Mouse (Mus musculus) naive thymus-derived CD4-positive, alpha-beta T cell, adult 2 months (primary cell): ENCODE results near the gene Armc10.
A peak's percentile ranks its signal among the peaks of the same experiment; 100 is the strongest.
"Not testable (repeated sequence)": the region's sequence is repeated elsewhere in the genome, so short reads cannot be mapped to it uniquely, and the experiment has no call there.

Source experiments
- DNase-seq: peaks from one replicate; pipeline ENCODE4 v3.0.0-alpha.2; 2011; ENCODE audit warnings: low read depth

Gene Armc10

DNA sequence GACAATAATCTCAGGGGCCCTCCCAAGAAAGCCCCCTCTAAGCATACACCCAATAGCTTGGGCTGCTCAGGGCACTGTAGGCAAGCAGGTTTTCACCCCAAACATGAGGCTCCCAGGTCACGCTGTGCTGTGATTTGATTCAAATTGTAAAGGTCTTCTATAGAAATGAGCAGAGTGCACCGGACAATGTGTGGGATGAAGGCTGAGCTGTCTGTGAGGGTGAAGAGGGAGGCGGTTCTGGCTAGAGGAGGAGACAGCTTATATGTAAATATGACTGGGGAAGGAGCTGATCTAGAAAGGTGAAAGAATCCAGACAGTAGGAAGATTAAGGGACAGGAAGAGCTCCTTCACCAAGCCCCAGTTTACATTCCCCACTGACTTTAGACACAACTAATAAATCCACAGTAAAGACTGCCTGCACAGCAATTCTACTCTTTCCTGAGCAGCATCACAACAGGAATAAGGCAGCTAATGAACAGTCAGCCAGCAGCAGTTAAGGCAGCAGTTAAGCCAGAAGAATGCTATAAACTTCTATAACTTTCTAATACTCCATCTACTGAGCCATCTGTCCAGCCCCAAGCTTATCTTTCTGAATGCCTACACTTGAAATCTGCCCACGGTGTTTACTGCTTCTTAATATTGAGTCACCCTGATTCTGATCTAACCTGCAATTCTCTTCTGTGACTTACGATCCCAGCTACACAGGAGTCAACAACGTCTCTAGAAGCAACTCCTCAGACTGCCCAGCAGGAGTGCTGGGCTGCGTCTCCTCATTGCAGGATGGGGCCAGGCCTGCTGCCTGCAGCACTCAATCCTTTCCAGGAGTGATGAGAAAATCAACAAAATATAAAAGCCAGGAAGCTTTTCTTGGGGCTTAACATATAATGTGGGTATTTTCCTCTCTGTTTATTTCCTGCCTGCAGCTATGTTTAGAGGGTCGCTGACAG lies 21.9 kb downstream of the Armc10 start:
- no peak for DNase-seq

DNA sequence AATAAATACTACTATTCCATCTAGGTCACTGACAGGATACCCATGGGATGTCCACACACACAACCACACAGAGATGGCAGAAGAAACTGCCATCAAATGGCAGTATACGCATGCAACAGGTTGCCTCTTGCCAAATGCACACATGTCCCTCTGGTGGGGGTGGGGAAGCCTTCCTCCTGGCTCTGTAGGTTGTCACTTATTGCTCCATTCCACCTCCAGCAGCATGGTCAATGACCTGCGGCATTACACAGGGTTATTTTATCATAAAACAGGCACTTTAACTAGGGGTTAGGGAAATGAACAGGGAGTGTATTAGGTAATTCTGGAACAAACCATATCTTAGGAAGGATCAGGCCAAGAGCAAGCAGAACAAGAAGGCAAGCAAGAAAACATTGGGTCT lies 23.7 kb downstream of the Armc10 start:
- DNase-seq, result no peak

DNA sequence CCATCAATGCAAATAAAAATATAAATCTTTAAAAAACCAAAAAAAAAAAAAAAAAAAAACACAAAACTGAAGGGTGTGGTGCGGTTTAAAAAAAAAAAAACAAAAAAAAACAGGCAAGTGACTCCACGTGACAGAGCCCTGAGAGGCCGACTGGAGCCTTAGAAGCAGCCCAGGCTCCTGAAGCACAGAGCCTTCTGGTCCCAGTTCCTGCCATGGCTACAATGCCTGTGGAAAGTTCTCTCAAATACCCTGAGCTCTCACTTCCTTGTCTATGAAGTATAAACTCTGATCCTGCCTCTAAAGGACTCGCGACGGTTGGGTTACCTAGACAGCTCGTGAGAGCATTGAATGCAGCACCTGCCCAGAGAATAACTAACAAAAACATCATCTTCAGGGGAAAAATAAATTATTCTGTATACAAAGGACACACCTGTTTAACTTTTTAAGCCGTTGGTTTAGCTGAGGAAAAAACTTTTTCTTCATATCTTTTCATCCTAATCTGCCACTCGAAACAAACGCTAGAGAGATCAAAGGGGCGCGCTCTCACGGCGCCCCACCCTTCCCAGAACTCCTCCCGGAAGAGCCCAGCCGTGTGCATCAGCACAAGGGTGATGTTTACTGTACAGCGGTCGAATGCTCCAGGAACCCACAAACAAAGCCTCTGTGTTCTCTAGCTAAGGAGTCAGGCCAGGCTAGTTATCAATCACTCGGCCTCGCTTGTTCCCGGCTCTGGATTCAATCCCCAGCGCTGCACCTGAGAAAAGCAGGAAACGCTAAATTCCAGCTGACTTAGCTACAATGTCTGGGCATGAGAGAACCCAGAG lies 27.4 kb downstream of the Armc10 start:
- DNase-seq, result peak; percentile 68

DNA sequence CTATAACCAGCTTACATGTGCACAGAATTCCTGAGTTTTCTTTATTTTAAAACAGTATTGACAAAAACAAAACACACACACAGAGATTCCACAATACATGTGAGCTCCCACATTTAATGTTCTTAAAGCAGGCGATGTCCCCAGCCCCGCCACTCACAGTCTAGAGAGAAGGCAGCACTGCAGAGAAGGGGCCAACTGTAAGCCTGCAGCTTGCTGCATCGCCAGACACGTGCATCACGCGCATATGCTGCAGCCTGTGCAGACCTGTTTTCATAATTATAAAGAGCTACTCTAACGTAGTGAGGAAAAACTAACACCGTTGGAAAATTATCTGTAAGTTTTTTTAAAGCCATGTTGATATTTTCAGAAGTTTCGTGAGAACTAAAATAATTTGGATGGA lies 28.1 kb downstream of the Armc10 start:
- no peak for DNase-seq

DNA sequence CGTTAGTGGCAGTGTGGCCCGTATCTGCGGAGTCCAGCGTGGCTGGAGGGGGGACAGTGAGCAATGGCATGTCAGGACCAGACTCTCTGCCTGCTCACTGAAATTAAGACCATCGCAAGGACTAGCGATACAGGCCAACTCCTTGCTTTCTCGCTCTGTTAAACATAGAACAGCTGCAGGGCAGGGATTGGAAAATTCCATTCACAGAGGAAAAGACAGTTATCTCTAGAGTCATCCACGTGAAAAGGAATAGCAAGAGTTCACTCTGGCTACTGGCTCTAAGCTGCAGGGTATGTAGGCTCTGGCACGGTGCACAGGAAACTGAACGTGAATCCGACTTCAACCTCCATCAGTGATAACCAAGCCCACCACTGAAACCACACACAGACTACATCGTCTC lies 29.4 kb downstream of the Armc10 start:
- DNase-seq, result no peak

DNA sequence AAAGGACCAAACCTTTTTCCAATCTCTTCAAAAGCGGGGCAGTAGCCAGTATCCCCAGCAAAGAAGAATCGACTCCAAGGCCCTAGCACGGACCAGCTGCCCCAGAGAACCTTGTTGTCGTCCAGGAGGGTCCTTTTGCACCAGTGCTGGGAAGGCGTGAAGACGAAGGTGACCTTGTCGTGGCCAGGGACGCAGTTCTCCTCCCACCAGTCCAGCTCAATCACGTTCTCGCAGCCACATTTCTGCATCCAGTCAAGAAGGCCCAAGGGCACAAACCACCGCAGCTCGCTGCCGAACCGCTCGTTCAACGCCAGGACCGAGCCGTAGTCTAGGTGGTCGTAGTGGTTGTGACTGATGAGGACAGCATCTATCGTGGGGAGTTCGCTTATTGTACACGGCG lies 29.9 kb downstream of the Armc10 start:
- DNase-seq, result no peak

DNA sequence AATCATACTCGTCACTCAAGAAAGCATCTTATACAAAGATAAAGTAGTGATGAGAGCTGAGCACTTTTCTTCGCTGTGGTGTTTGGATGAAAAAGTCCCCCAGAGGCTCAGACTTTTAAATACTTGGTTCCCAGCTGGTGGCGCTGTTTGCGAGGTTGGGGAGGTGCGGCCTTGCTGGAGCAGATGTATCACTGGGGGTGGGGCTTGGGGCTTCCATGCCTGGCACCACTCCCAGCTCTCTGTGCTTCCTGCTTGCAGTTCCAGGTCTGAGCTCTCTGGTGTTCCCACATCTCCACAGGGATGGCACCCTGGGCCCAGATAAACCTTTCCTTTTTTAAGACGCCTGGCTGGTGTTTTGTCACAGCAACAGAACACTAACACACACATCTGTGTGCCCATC lies 32.3 kb downstream of the Armc10 start:
- DNase-seq, result no peak

DNA sequence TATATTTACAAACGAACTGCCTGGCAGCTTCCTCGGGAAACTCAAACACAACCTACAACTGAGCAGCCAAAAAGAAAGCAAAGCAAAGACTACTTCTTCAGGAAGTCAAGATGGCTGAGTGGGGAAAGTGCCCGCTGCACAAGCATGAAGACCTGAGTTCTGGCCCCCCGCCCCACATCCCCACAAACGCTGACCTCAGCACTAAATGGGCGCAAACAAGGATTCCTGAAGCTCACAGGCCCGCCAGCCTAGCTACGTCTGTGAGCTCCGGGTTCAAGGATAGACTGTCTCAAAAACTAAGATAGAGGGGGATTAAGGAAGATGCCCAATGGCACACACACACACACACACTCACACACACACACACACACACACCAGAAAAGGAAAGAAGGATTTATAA lies 32.8 kb downstream of the Armc10 start:
- DNase-seq, result no peak

DNA sequence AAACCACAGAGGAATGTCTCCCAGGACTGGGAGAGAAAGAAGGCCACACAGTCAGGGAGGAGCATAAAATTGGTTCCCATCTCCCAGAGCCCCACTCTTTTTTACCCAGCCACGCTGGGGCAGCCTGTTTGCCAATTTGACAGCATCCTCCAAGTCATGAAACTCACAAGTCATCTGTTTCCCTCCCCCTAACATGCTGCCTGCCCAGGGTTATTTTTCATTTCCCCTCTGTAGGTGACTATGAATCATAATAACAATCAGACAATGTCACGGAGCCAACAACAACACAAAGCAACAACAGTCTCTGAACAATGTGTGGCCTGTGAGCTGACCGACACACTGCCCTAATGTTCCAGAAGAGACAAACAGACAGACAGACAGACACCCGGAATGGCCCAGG lies 34.4 kb downstream of the Armc10 start:
- DNase-seq, result no peak

DNA sequence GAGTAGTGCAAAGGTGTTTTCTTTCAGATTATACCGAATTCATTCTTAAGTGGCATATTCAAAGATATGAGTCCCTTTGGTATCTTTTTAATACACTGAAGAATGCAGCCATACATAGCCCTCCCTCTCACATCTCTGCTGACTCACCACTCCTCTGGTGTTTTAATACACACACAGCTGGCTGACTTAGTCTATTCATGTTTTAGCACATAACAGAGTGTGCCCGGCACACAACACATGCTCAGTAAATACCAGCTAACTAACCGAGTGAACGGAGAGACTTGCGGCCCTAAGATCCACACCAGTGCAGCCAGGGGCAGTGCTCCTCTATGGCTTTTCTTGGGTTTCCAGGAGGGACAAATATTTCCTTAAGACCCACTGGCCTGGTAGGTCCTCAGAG lies 35.3 kb downstream of the Armc10 start:
- no peak for DNase-seq

DNA sequence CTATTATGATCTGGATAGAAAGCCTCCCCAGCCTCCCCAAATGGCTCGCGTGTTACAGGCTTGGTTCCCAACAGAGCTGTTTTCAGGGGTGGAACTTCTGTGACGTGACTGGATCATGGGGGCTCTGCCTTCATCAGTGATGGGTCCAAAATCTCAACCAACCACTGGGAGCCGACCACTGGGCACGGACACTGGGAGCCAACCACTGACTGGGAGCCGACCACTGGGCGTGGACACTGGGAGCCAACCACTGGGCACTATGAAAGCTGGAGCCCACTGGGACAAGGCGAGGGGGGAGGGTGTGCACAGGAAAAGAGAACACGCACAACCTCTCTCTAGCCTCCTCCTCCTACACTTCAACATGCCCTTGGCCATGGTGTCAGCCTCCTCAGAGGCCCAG lies 38.2 kb downstream of the Armc10 start:
- no peak for DNase-seq

DNA sequence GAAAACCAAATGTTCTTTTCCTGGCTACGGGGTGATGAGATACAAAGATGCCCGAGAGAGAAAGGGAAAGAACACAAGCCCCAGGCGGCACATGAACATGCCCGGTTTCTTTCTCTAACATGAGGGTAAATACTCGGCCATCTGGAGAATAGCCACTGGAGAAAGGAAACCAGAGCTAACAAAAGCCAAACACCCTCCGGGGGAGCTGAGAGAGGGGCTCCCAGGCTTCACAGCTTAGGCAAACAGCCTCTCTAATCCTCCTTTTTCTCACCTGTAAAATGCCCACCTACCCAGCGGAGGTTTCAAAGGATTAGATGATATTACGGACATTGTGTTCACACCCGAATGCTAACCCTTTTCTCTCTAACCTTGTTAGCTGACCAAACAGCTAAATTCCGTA lies 39.4 kb downstream of the Armc10 start:
- no peak for DNase-seq

DNA sequence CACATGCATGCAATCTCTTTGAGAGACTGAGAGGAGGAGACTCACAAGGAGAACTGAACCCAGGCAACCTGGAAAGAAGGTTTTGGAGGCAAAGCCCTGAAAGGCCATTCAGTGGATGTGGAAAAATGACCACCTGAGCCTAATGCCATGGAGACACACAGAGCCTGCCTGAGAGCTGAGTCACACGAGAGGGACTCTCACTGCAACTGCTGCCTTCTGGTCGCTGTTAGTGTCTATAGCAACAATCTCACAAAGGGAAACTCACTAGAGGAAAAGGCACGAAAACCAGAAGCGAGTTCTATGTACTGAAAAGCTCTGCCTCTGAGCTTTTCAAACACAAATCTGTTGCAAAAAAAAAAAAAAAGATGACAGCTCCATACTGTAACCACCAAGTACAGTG lies 41.4 kb downstream of the Armc10 start:
- DNase-seq, result no peak

DNA sequence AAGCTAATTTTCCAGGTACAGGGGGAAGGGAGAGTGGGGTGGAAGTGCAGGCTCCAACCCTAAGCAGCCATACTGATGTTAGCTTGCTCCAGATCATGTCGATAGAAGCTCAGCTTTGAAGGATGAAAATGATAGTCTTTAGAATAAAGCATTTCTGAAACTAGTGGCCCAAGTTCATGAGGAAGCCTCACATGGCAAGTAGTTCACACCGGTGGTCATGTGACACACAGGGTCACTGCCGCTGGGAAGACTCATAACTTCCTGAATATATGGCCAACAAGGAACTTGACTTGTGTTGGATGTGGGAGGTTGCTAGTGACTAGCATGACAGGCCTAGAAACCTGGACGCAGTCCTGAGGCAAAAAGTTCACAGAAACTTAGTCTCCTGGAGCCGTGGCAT lies 46.6 kb downstream of the Armc10 start:
- no peak for DNase-seq

DNA sequence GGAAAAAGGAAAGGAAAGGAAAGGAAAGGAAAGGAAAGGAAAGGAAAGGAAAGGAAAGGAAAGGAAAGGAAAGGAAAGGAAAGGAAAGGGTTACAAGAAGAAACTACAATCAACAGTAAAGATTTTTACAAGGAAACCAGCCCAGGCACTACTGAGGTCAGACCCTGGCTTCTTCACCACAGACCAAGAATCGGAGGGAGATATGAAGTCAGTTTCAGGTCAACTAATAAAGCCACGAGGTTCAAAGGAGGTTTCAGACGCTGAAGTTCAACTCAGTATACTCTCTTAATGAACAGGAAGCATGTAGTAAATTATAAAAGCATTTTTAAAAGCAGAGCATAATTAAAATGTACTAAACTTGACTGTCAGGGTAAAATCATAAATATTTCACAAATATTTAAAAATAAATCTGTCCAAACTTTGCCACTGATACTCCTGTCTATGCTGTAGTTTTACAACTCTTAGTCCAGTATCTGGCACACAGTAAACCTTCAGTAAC lies 47.8 kb downstream of the Armc10 start:
- DNase-seq, result no peak

DNA sequence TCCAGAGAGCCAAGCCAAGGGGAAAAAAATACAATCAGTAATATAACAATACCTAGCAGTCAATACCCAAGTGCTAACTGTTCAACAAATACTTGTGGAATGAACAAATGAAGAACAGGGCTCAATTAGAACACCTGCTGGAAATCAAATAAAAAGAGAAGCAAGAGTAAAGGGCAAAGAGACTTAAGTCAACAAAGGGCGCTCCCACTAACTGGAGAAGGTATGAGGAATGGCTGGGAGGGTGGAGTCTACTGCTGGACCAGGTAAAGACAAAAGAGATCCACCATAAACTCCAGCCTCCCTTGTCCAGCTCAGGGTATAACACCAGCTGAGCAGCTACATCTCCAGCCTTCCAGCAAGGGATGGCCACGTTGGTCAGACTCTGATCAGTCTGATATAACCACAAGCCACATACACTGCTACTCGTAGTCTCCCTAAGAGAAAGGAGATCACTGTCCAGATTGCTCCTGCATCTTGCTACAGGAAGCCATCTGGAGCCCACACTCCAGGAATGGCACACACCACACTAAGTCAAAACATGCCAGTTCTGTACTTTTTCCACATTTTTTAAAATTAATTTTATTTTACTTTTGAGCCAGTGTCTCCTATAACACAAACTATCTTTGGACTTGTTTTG lies 49.4 kb downstream of the Armc10 start:
- no peak for DNase-seq

DNA sequence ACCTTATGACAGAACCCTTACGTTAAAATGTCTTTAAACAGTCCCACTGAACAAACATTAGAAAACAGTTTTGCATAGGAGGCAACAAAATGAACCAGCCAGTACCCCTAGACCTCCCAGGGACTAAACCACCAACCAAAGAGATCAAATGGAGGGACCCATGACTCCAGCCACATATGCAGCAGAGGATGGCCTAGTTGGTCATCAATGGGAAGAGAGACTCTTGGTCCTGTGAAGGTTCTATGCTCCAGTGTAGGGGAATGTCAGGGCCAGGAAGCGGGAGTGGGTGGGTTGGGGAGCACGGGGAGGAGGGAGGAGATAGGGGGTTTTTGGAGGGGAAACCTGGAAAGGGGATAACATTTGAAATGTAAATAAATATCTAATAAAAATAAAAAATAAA lies 53.9 kb downstream of the Armc10 start:
- DNase-seq, result not testable (repeated sequence)

DNA sequence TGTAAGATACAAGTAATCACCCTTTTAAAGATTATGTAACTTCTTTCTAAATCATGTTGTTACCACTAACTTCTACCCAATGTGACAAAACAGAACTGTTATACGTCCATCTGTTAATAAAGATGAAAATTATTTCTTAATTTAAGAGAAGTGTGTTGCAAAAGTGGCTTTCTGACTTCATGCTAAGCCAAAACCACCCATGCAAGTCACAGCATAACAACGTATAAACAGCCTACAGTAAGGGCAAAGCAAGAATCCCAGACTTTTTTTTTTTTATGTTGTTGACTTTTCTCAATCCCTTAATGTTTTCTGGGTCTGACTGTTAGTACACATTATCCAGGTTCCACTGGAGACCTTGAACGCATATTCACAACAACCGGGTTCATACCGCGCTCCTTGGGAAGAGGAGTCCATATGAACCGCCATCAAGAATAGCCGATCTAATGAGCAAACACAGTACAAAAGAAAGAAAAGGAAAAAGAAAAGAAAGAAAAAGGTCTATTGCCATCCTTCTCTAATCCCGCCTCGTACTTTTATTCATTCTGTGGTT lies 54.7 kb downstream of the Armc10 start:
- DNase-seq, result no peak

DNA sequence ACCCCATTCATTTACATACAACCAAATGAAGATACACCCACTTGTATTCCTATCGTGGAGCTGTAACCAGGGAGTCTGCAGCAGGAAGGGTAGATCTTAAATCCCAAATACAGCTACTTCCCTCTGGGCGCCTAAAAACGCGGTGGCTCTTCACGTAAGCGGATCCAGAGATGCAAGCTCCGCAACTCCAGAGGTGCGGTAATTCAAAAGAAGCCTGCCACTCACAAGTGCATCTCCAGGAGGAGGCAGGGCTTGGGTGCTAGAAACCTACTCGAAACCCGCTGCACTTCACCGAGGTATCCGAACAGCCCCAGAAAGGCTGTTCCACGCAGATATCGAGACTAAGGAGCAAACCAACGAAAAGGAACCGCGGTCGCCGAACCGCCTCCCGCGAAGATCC lies 55.3 kb downstream of the Armc10 start:
- no peak for DNase-seq

DNA sequence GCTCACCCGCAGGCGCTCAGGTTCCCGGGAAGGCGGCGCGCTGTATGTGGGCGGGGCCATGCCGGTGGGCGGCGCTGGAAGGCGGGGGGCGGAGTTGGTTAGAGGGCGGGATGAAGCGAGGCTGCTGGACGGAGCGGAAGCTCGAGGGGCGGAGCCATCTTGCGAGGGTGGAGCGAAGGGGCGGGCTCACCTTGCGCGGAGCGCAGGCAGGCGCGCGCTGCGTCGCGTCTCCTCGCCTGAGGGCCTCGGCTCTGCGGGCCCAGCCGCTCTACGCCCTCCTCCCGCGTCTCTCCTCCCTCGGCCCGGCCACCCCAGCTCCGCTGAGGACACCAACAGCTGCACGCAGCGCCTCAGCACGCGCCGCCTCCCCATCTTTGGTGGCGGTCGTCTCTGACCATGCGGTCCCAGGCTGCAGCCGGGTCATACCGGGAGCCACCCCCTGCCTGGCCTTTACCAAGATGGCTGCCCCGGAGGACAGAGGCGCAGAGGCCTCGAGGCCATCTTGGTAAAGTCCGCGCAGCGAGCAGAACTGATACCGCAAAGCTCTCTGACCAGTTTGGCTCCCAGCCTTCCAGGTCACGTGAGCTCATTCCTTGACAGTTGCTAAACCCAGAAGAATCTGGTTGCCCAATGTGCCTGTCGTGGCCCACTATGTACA lies 55.9 kb downstream of the Armc10 start, which contains the start of gene Napepld:
Napepld (minus strand) TSS at position 46 of the 658 bp plus-strand sequence.
- DNase-seq, result peak; percentile 99

DNA sequence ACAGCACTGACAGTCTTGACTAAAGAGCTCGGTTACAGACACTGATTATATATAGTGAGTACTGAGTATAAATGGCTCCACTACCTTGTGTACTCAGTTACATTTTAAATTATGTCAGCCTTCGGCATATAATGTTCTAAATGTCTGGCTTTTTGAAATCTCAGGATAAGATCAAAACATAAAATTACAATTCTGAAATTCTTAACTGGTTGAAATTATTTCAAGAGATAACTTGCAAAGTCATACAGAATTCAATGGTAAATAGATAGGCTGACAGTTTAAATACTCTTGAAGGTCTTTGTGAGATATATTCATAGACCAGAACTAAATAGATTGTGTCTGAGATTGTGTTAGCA lies 56.4 kb downstream of the Armc10 start:
- no peak for DNase-seq
